Mouse (Mus musculus): Measurements from ENCODE around the gene Emilin2. TPM values are rescaled to one million over a fixed set of nuclear protein-coding genes. Genes with fewer than 3 reads are reported as not detected.

The Emilin2 gene
- polyA plus RNA-seq, 1 experiment = 32.0 TPM

DNA sequence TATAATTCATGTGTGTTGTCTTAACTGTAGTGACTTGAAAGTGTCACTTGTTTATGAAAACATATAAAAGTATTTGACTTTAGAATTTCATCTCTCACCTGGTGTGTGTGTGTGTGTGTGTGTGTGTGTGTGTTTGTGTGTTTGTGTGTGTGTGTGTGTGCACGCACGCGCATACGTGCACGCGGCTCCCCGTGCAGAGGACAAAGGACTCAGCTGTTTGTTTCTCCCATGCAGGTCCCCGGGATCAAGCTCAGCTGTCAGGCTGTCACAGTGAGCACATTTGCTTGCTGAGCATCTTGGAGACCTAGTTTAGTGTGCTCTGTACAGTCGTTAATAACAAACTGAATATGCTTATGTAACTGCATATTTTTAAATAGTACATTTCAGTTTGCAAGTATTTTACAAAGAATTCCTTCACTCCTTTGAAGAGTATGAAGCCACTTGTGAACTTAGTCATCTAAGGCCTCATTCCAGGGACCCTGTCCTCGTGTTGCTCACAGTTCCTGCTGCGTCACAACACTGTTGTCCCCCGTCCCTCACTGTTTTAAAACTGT lies 77.7 kb downstream of the Emilin2 start:
- Histone ChIP-seq H3K4me3 (replicated peaks) (no peak overlapping the region), H3K27me3 (ENCODE audit: control insufficient read depth) (no peaks in the 10 kb centered on the region), H3K9me3 (ENCODE audit: control insufficient read depth, low read length) (no peaks in the 10 kb centered on the region), H3K4me1 (ENCODE audit: control insufficient read depth) (peaks cover 77% of the 10 kb centered on the region), H3K36me3 (ENCODE audit: control insufficient read depth) (peaks cover 100% of the 10 kb centered on the region)
- TF ChIP-seq GATA1 (IDR thresholded peaks at IDR 0.05; ENCODE audit: low read length) (no peak), TAL1 (IDR thresholded peaks at IDR 0.05; ENCODE audit: low read length) (no peak)

DNA sequence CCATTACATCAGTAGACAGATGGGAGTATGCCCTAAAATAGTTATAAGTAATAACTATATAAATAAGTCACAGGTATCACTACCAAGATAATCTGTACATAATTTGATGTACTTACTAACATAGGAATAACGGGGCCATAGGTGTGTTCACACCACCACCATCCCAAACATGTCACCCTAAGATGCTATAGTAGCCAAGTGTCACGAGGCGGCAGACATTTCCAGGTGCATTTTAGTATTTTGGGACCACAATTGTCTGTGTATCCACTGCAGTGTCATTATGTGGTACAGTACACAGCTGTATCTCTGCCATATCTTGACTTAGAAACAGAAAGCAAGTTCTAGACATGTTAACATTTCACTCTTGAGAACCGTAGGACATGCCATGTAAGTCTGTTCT lies 78.6 kb downstream of the Emilin2 start:
- H3K36me3 ChIP-seq (ENCODE audit: control insufficient read depth) = peaks cover 100% of the 10 kb centered on the region
- TF ChIP-seq GATA1 (IDR thresholded peaks at IDR 0.05; ENCODE audit: low read length) = no peak
- TF ChIP-seq TAL1 (IDR thresholded peaks at IDR 0.05; ENCODE audit: low read length) = no peak
- H3K27me3 ChIP-seq (ENCODE audit: control insufficient read depth) = no peaks in the 10 kb centered on the region

DNA sequence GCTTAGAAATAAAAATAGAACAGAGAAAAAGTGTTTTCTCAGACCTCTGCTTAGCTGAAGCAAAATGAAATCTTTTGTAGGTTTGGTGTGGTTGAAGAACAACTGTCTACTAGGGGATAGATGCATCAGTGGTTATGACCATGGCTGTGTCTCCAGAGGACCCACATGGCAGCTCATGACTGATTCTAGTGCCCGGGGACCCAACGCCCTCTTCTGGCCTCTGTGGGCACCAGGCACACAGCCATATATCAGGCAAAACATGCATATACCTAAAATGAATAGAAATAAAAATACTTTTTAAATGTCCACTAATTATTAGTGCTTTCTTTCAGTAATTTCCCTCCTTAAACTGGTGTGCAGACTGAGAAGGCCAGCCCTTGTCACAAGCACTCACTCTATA lies 79.8 kb downstream of the Emilin2 start:
- no peak for TF ChIP-seq GATA1 (IDR thresholded peaks at IDR 0.05; ENCODE audit: low read length)
- no peak for TF ChIP-seq TAL1 (IDR thresholded peaks at IDR 0.05; ENCODE audit: low read length)
- Histone ChIP-seq H3K36me3 (ENCODE audit: control insufficient read depth) (peaks cover 99% of the 10 kb centered on the region), H3K4me1 (ENCODE audit: control insufficient read depth) (peaks cover 57% of the 10 kb centered on the region)

More for the DNA sequence above, 78.6 kb downstream of the Emilin2 start:
- no peaks in the 10 kb centered on the region for H3K9me3 ChIP-seq (ENCODE audit: control insufficient read depth, low read length)
- H3K4me1 ChIP-seq (ENCODE audit: control insufficient read depth) = peaks cover 68% of the 10 kb centered on the region
- H3K4me3 ChIP-seq (replicated peaks) = no peak overlapping the region

DNA sequence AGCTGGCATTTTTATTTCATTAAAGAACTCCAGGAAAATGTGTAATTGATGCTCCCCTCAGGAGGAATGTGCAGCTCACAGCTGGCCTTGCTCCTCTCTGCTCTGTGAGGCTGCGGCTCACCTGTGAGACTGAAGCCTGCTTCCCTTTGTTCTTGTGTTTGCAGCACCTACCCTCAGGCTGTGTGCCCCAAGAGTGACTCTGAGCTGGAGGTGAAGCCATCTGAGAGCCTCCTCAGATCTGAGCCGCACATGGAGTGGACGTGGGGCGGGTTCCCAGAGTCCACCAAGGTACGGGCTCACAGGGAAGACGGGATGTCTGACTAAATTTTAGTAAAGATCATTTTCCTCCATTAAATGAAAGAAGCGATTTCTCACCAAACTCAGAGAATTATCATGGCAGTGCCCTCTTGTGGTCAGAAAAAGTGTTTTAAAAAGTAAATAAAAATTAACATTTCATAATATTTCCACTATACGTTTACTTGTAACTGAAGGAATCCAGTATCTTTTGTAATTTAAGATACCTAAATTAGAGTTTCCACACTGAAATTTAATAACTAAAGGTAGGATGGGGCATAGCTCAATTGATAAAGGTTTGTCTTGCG lies 81.6 kb downstream of the Emilin2 start:
- no peak for TF ChIP-seq GATA1 (IDR thresholded peaks at IDR 0.05; ENCODE audit: low read length)
- H3K4me1 ChIP-seq (ENCODE audit: control insufficient read depth) = peaks cover 43% of the 10 kb centered on the region
- H3K27me3 ChIP-seq (ENCODE audit: control insufficient read depth) = no peaks in the 10 kb centered on the region
- H3K9me3 ChIP-seq (ENCODE audit: control insufficient read depth, low read length) = no peaks in the 10 kb centered on the region
- H3K4me3 ChIP-seq (replicated peaks) = no peak overlapping the region
- peaks cover 94% of the 10 kb centered on the region for H3K36me3 ChIP-seq (ENCODE audit: control insufficient read depth)

More for the DNA sequence above, 79.8 kb downstream of the Emilin2 start:
- H3K27me3 ChIP-seq (ENCODE audit: control insufficient read depth) = no peaks in the 10 kb centered on the region
- no peaks in the 10 kb centered on the region for H3K9me3 ChIP-seq (ENCODE audit: control insufficient read depth, low read length)
- H3K4me3 ChIP-seq (replicated peaks) = no peak overlapping the region

DNA sequence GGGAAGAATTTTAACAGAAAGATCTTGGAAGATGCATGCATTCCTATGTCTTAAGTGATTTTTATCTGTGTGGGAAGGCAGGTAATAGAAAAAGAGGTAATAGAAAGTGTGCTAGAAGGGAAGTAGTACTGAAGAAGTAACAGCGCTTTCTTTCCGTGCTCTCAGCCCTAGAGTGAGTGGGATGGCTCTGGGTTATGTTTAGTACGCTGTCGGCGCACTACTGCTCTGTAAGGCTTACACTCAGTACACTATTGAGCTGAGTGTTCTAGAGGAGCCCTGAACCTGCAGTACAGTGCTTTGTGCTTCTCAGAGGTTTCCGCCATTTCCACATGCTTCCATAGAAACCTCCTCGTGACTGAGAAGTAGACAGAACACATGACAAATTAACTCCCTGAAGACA lies 83.1 kb downstream of the Emilin2 start:
- no peak overlapping the region for H3K4me3 ChIP-seq (replicated peaks)
- H3K4me1 ChIP-seq (ENCODE audit: control insufficient read depth) = peaks cover 39% of the 10 kb centered on the region
- no peak for TF ChIP-seq TAL1 (IDR thresholded peaks at IDR 0.05; ENCODE audit: low read length)
- no peak for TF ChIP-seq GATA1 (IDR thresholded peaks at IDR 0.05; ENCODE audit: low read length)
- H3K9me3 ChIP-seq (ENCODE audit: control insufficient read depth, low read length) = no peaks in the 10 kb centered on the region
- no peaks in the 10 kb centered on the region for H3K27me3 ChIP-seq (ENCODE audit: control insufficient read depth)
- H3K36me3 ChIP-seq (ENCODE audit: control insufficient read depth) = peaks cover 94% of the 10 kb centered on the region

DNA sequence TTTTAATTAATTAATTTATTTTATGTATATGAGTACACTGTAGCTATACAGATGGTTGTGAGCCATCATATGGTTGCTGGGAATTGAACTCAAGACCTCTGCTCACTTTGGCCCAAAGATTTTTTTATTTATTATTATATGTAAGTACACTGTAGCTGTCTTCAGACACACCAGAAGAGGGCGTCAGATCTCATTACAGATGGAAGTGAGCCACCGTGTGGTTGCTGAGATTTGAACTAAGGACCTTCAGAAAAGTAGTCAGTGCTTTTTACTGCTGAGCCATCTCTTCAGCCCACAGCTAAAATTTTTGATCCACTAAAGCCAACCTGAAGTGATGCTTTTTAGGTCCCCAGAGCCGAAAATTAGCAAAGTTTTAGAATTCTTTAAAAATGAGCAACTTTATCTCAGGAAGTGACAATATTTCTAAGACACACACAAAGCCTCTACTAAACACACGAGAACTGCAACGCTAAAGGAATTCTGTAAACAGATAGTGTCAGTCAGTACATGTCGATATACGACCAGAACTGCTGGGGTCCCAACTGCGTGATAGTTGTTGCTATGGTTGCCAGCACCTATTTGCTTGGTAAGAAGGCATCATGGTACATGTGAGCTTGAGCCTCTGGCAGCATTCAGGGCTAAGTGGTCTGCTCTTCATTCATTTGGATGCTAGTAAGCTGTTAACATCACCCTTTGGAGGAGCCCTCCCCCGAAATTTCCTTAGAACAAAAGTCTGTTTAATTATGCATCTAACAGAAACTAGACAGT lies 84.5 kb downstream of the Emilin2 start:
- H3K27me3 ChIP-seq (ENCODE audit: control insufficient read depth) = no peaks in the 10 kb centered on the region
- H3K4me1 ChIP-seq (ENCODE audit: control insufficient read depth) = peaks cover 37% of the 10 kb centered on the region
- TF ChIP-seq GATA1 (IDR thresholded peaks at IDR 0.05; ENCODE audit: low read length) = no peak
- TF ChIP-seq TAL1 (IDR thresholded peaks at IDR 0.05; ENCODE audit: low read length) = no peak
- no peak overlapping the region for H3K4me3 ChIP-seq (replicated peaks)
- peaks cover 94% of the 10 kb centered on the region for H3K36me3 ChIP-seq (ENCODE audit: control insufficient read depth)
- no peaks in the 10 kb centered on the region for H3K9me3 ChIP-seq (ENCODE audit: control insufficient read depth, low read length)

DNA sequence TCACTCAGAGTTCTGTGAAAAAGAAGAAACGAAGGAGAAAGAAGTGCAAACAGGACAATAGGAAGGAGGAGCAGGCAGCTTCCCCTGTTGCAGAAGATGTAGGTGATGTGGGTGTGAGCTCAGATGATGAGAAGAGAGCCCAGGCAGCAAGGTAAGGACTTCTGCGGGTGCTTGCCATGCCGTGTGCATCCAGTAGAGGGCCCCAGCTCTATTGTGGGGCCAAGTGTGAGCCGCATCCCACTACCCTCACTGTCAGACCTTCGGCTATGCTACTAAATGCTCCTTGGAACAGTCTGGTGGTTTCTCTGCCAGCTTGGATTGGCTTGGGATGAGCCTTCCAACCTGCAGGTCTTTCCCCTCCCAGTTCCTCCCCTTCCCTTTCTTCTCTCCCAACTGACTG lies 86.7 kb downstream of the Emilin2 start:
- peaks cover 35% of the 10 kb centered on the region for H3K4me1 ChIP-seq (ENCODE audit: control insufficient read depth)
- TF ChIP-seq TAL1 (IDR thresholded peaks at IDR 0.05; ENCODE audit: low read length) (no peak), GATA1 (IDR thresholded peaks at IDR 0.05; ENCODE audit: low read length) (no peak)
- H3K36me3 ChIP-seq (ENCODE audit: control insufficient read depth) = peaks cover 94% of the 10 kb centered on the region
- no peaks in the 10 kb centered on the region for H3K27me3 ChIP-seq (ENCODE audit: control insufficient read depth)
- H3K9me3 ChIP-seq (ENCODE audit: control insufficient read depth, low read length) = no peaks in the 10 kb centered on the region
- H3K4me3 ChIP-seq (replicated peaks) = no peak overlapping the region

DNA sequence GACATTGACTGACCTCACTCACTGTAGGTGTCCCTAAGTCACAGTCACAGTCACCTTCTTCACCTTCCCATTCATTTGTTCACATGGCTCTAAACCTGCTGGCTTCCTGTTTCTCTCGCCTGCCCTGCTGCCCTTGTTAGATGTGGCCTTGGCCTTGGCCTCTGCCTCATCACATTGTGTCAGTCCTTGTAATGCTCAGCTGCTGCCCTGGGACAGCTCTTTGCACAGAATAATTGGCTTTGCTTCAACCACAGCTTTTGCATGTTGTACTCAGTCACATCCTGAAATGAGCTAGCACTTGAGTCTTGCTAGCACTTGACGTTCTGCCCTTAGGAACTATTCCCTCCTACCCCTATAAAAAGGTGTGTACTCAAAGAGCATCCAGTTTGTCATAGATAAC lies 87.3 kb downstream of the Emilin2 start:
- H3K27me3 ChIP-seq (ENCODE audit: control insufficient read depth) = no peaks in the 10 kb centered on the region
- H3K4me1 ChIP-seq (ENCODE audit: control insufficient read depth) = peaks cover 34% of the 10 kb centered on the region
- H3K9me3 ChIP-seq (ENCODE audit: control insufficient read depth, low read length) = no peaks in the 10 kb centered on the region
- H3K36me3 ChIP-seq (ENCODE audit: control insufficient read depth) = peaks cover 91% of the 10 kb centered on the region
- no peak for TF ChIP-seq GATA1 (IDR thresholded peaks at IDR 0.05; ENCODE audit: low read length)
- TF ChIP-seq TAL1 (IDR thresholded peaks at IDR 0.05; ENCODE audit: low read length) = no peak
- H3K4me3 ChIP-seq (replicated peaks) = no peak overlapping the region

DNA sequence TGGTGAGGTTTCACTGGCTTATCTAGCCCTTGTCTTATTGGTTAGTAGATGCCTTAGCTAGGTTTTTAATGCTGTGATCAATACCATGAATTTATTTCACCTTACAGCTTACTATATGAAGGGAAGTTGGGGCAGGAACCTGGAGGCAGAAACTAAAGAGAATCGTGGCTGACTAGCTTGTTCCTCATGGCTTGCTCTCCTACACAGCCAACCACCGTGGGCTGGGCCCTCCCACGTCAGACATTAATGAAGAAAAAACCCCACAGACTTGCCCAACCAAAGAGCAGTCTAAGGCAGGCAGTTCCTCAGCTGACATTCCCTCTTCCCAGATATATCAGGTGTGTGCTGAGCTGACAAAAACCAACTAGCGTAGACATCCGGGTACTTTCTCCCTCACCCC lies 88.1 kb downstream of the Emilin2 start:
- Histone ChIP-seq H3K4me1 (ENCODE audit: control insufficient read depth) (peaks cover 36% of the 10 kb centered on the region), H3K27me3 (ENCODE audit: control insufficient read depth) (no peaks in the 10 kb centered on the region), H3K9me3 (ENCODE audit: control insufficient read depth, low read length) (no peaks in the 10 kb centered on the region), H3K4me3 (replicated peaks) (no peak overlapping the region), H3K36me3 (ENCODE audit: control insufficient read depth) (peaks cover 91% of the 10 kb centered on the region)
- TF ChIP-seq GATA1 (IDR thresholded peaks at IDR 0.05; ENCODE audit: low read length) = no peak
- no peak for TF ChIP-seq TAL1 (IDR thresholded peaks at IDR 0.05; ENCODE audit: low read length)
